Mouse (Mus musculus): ENCODE measurements around the gene Btbd18. TPM values are rescaled to one million over a fixed set of nuclear protein-coding genes. Genes with fewer than 3 reads are reported as not detected.
A peak's percentile ranks its signal among the peaks of the same experiment; 100 is the strongest.

Btbd18 gene
- total RNA-seq, 2 experiments from 2014 or later: 0.09 TPM; not detected in 1

DNA sequence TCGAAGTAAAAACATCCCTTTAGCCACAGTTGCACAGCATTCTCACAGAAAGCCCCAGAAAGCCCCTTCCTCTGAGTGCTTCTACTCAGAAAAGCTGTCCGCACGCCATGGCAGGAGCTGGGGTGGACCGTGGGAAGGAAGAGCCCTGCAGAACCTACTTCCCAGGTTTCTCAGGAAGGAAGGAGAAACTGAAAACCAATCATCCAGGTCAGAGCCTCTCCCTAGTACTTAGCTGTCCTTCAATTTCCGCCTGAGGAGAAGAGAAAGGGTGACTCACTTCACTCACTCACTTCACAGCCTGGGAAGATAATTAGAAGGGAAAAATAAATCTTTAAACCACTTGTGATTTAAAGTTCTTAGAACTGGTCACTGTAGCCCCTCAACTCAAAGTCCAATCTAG, 45.5 kb downstream of the Btbd18 start:
- DNase-seq: no peak

DNA sequence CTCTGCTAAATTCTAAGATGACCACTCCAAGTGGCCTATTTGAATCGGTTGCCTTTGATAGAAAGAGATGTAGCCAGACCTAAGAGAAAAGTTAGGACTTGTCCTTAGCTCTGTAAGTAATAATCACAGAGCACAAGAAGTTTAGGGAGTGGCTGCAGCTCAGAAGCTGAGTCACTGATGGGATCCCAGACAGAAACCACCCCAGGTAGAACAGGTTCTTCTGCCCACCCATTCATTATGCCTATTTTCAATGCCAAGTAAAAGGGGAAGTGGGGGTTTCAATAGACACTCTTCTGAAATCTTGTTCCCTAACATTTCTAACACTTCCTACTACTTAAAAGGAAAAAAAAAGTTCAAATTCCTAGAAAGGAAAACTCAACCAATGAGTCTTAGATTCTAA, 46.4 kb downstream of the Btbd18 start:
- no peak for DNase-seq

DNA sequence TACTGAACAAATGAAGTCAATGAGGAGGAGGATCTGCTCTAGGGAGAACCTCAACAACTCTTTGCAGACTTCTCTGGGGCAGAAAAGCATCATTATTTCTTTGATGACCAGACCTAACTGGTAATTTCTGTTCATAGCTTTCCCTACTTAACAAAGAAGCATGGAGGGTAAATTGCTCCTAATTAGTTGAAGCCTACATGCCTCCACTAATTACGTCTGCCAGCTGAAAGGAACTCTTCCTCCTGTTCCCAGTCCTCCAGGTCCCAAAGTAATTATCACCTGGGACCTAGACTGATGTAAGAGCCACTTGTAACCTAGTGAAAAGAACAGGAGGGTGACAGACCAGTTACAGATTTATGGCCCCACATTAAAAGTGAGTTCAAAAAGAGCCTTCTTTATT, 48.6 kb downstream of the Btbd18 start:
- DNase-seq: no peak

DNA sequence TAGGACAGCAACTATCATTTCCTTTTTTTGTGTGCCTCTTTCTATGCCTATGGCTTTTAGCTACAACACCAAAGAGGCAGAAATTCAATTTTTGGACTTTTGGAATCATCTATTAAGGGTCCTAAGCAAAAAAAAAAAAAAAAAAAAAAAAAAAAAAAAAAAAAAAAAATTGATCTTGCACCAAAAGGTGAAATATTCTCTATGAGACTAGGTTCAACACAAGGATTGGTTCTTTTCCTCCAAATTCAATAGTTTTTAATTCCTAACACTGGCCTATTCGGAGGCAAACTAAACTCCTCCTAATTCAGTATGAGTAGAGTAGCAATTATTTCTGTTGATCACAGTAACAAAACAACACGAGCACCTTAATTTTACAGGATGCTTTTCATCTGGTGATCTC, 53.0 kb downstream of the Btbd18 start:
- no peak for DNase-seq

DNA sequence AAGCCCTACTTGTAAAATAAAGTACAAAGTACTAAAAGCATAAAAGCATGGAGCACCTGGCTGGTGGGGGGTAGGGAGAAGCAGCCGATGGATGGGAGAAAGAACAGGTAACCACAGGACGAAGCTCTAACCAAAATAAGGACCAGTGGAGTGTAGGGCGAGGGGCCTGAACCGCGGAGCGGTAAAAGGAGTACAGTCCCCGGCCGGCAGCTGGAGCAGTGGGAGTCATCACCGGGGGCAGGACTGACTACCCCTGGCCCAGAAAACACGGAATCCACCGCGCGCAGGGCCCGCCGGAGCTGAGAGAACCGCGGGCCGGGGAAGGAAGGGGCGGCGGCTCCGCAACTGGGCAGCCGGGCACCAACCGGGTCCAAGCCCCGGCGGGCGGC, 55.5 kb downstream of the Btbd18 start:
- DNase-seq: no peak

DNA sequence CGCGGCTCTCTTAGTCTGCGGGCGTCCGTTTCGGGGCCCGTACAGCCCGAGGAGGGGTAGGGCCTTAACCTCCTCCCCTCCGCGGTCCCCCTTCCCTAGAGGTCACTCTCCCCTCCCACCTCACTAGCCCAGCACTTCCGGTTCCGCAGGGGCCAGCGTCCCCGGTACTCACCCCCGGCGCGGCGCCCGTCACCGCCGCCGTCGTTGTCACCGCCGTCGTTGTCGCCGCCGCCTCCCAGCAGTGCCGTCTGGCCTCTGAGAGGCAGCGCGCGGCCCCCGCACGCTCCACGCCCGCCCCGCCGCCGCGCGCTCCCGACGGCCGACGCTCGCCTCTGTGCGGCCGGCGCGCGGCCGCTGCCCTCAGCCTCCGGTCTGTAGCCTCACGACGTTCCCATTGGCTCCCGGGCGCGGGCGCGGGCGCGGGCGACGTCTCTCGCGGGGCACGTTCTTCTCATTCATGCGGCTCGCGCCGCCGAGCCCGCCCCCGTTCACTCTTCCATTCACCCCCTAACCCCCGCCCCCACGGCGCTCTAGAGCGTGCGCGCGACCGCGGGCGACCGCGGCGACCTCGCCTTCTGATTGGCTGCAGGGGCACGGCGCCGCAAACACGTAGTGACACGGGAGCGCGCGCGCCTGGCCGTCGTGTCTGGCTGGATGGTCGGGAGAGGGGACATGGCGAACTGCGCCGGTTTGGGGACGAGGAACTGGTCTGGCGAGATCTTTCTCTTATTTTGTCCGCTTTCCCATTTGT, 56.1 kb downstream of the Btbd18 start, which contains the start of gene Zdhhc5:
Zdhhc5 (minus strand) TSS at position 370 of the 751 bp plus-strand sequence.
- DNase-seq: peak; percentile 99

DNA sequence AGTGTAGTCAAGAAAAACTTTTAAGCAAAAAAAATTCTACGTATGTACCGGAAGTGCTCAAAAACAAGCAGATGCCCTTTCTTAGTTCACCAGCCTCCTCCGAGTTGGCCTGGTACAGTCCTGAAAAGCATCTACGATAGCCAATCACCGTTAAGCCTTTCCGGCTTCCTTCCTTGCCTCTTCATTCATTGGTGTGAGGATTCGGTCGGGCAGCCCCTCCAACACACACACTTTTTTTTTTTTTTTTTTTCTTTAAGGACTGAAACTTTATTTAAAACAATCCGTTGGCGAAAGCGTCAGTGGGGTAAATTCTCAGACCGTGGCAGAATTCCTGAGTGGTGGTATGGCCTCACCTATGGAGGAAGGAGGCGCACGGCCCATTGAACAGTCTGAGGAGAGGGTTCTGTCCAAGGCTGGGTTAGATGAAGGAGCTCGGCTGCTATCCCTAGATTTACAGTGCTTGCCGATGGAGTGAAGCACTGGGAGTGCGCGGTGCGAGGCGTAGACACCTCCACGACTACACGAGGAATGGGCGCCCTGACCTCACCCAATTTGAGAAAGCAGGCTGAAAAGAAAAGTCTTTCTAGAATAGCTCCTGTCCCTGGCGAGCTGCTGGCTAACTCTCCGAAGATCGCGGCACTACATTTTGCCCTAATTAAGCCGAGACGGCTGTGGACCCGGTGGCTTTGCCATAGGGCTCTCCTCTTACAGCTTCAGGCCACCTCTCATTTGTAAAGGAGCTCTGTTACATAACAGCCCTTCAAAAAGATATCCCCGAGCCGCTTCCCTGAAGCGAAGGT, 56.9 kb downstream of the Btbd18 start:
- DNase-seq: peak; percentile 45

DNA sequence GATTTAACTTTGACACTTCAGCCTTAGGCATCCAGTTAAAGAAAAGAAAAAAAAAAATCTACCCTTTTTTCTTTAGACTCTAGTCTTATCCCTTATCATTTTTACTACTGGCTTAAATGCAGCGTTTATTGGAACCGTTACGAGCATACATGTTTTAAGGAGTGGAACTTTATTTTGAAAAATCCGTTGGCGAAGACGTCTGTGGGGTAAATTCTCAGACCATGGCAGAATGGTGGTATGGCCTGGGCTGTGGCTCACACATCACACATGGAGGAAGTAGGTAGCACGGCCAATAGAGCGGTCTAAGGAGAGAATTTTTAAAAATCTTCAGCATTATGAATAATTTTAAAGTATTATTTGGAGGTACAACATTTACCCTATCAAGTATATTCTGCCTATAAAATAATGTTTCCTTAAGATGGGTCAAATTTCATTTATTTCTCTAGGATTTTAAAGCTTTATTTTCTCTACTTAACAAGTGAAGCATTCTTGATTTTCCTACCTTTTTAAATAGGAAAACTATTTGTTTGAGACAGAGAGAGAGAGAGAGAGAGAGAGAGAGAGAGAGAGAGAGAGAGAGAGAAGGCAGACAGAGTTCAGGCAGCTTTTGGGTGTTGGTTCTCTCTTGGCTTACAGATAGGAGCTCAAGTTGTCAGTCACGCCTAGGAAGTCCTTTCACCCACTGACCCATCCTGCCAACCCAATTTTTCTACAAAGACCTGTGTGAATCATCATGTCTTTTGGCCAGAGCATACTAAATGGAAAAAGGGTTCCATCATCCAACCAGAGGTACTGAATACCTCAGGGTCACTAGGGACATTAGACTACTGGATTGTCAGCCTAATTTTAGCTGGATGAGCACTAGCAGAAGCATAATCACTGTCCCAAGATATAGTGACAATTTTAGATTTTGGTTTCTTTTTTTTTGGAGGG, 57.8 kb downstream of the Btbd18 start:
- no peak for DNase-seq

DNA sequence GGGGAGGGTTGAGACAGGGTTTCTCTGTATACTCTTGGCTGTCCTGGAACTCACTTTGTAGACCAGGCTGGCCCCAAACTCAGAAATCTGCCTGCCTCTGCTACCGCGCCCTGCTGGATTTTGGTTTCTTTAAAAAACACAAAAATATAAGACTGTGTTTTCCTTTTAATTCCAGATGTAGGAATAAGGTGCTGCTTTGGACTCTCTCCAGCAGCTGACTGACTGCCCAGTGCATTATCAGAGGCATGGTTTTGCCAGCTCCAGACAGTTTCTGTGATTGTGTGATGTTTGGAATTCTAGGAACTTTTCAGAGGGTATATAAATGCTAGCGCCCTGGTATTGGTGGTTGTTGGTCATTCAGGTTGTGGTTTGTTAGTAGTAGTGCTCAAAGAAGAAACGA, 58.5 kb downstream of the Btbd18 start:
- DNase-seq: no peak

Other genes with a start within 250 kb of the Btbd18 start
- 10 to 100 TPM; 24.5 to 31.6 TPM for gene Calcrl, start 233.7 kb upstream of the Btbd18 start, total RNA-seq (2021)
- 10 to 100 TPM; 11.3 to 13.0 TPM for gene Tfpi, start 182.3 kb upstream of the Btbd18 start, total RNA-seq (2021)
- 10 to 100 TPM; 54.4 to 68.8 TPM for gene Ctnnd1, start 8.3 kb upstream of the Btbd18 start, total RNA-seq (2021)
- 10 to 100 TPM; 25.4 to 26.7 TPM for gene Selenoh, start 11.7 kb downstream of the Btbd18 start, total RNA-seq (2021)
- gene Gm28635, start 19.0 kb downstream of the Btbd18 start, total RNA-seq (2021): not detected
- gene Med19, start 19.3 kb downstream of the Btbd18 start, total RNA-seq (2021): 10 to 100 TPM; 11.0 to 13.6 TPM
- 10 to 100 TPM; 50.4 to 50.7 TPM for gene Tmx2, start 20.1 kb downstream of the Btbd18 start, total RNA-seq (2021)
- 10 to 100 TPM; 42.7 to 47.9 TPM for gene Zdhhc5, start 56.1 kb downstream of the Btbd18 start, total RNA-seq (2021)
- 1 to 10 TPM; 4.6 to 5.3 TPM for gene Clp1, start 68.3 kb downstream of the Btbd18 start, total RNA-seq (2021)
- 1 to 10 TPM in 1 of 2 experiments, under 1 TPM in 1; 0.49 to 1.4 TPM for gene Ypel4, start 75.0 kb downstream of the Btbd18 start, total RNA-seq (2021)
- 1 to 10 TPM in 1 of 2 experiments, under 1 TPM in 1; 0.77 to 1.4 TPM for gene Gm19426, start 84.6 kb downstream of the Btbd18 start, total RNA-seq (2021)
- 10 to 100 TPM; 74.7 to 84.1 TPM for gene Serping1, start 116.4 kb downstream of the Btbd18 start, total RNA-seq (2021)
- 10 to 100 TPM in 1 of 2 experiments, 1 to 10 TPM in 1; 7.2 to 10.0 TPM for gene Ube2l6, start 139.7 kb downstream of the Btbd18 start, total RNA-seq (2021)
- 10 to 100 TPM; 64.0 to 71.1 TPM for gene Smtnl1, start 163.6 kb downstream of the Btbd18 start, total RNA-seq (2021)
- 10 to 100 TPM; 42.9 to 46.1 TPM for gene Timm10, start 167.9 kb downstream of the Btbd18 start, total RNA-seq (2021)
- gene Slc43a1, start 179.8 kb downstream of the Btbd18 start, total RNA-seq (2021): 1 to 10 TPM; 6.4 to 6.7 TPM
- 1 to 10 TPM; 1.0 TPM for gene Rtn4rl2, start 227.6 kb downstream of the Btbd18 start, total RNA-seq (2021)

Measured in gastrocnemius, postnatal 10 days (tissue).